Mouse (Mus musculus): ENCODE results near the gene Bloc1s5.

The Bloc1s5 gene

DNA sequence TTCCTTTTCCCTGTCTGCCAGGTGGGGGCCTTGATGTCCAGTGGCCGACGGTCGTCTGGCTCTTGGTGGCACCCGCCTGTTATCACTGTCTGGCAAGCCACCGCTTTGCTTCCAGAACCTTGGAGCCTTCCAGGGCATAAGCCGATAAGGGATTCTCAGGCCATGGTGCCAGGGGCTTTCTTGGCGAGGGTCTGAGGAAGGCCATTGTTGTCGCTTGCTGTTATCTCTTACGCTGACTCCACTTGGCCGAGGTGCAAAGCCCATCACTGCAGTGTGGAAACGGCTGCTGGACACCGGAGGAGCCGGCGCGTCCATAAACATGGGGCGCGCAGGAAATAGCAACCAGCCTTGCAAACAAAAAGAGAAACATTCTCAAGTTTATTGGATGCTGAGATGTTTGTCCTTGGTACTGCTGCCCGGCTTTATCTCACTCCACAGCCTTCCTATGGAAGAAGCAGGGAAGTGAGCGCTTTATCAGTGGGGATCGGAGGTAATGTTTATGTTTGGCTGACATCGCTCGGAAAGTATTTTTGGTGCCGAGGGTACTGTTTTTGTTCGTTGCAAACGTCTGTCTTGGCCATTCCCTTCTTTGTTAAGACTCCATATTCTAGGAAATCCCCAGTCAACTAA lies 54.8 kb downstream of the Bloc1s5 start:
- intact Hi-C loops (cut with DNase I): loop anchor here (5.0 to 10.0 kb wide), 4 partner anchors 48 to 513 kb away; no protein-coding TSS in a partner anchor

DNA sequence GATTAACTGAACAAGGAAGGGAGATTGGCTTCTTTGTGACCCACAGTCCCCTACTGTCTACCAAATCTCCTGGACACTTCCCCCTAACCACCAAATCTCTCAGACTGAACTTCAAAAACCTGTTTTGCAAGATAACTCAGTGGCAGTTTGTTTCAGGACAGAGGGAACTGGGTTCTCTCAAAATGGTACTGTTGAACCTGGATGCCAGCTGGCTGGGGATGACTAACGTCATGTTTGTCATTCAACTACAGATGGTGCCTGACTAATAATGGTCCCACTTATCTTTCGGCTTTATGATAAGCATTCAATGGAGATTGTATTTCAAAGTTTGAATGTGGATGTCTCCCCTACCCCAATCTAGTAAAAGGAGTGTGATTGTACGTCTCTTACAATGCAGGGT lies 60.2 kb downstream of the Bloc1s5 start:
- intact Hi-C loops (cut with DNase I): loop anchor here (5.0 kb wide), 1 partner anchor 42 kb away; no protein-coding TSS in a partner anchor

DNA sequence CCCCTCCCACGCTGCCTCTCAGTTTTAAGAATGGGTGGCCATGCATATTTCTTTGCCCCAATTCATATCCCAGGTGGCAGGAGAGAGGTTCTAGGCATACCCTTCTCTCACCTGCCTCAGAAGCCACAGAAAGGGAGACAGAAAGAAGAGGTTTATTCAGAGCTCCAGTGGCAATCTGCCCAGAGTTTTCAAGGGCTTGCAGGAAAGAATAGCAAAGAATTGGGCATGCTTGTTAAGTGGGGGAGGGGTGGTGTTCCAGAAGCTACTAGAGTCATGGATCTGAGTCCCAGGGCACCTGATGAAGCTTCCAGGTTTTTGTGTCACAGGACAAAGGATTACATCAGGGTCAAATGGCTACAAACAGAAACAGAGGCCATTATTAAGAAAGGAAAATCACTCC lies 61.6 kb downstream of the Bloc1s5 start:
- intact Hi-C loops (cut with DNase I): no loop called here

DNA sequence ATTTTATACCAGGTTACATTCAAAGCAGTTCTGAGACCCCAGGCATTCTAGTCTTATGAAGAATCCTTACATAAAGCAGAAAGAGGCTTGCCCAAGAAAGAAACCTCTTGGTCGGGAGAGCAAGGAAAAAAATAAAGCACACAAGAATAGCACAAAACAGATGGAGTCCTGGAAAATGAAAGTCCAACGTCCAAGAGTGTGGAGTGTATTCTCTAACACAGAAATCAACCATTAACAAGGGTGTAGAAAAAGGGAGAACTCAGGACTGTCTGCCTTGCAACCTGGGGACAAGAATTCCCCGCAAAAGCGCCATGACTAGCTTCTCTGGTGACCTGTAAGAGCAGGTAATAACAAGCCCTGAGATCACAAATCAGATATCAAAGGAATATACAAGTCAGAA lies 69.7 kb downstream of the Bloc1s5 start:
- intact Hi-C loops (cut with DNase I): no loop called here

DNA sequence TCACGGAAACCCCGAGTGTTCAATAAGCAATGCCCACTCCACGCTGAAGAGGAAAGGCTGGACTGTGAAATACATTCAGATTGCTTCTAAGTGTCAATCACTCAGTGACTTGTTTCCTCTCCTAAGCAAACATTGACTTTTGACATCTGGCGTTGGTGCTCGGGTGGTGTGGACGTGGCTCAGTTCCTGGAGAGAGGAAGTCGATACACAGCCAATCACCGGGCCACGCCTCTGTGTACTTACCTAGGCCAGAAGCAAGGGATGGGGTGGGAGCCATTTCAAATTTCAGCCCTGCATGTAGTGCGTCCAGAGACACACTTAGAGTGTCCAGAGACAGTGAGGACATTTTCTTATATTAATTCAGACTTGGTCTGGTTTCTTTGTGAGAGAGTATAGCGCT lies 80.3 kb downstream of the Bloc1s5 start:
- intact Hi-C loops (cut with DNase I): no loop called here

DNA sequence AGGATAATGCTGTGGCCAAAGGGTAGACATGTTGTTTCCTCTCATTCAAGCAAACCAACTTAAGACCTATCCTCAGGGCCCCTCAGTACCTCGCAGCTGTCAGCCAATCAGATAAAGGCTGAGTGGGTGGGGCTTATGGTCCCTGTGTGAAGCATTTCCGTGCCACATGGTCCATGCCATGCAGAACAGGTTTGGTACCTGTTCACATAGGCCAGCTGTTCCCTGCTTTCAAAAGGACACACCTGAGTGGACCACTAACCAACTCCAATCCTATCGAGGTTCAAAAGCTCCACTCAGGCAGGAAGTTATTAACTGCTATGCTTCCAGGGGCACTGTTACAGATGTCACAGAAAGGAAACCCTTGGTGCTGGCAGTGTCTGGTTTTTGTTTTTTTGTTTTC lies 80.7 kb downstream of the Bloc1s5 start:
- intact Hi-C loops (cut with DNase I): no loop called here

DNA sequence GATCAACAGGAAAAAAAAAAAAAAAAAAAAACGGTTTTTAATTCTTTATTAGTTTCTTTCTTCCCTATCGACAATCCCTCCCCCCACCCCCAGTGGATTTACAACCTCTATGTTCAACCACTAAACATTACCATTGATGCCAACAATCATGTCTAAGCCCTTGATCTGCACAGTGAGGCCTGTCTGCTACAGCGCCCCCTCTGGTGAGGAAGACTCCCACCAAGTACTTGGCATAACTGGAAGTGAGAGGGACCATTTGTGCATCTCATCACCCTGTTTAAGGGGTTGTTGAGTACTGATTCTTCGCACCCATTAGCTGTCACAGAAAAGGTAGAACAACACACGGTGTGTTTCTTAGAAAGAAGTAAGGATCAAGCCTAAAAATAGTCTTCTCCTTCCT lies 86.2 kb downstream of the Bloc1s5 start:
- intact Hi-C loops (cut with DNase I): no loop called here

DNA sequence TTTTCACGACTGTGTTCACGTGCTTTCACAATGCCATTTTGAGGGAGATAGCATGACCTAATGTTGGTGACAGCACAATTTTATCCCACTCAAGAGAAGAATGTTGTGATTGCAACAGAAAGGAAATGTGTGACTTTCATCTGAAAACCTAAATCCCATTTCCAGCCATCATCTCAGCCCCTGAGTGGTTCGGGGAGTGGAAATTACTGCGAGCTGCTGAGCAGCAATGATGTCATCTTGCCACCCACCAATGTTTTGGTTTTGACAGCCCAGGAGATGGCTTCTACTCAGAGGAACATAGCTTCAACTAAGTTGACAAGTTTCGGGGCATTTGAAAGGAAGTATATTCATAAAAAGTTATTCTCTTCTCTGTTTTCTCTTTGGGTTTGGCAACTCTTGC lies 87.2 kb downstream of the Bloc1s5 start:
- intact Hi-C loops (cut with DNase I): no loop called here

DNA sequence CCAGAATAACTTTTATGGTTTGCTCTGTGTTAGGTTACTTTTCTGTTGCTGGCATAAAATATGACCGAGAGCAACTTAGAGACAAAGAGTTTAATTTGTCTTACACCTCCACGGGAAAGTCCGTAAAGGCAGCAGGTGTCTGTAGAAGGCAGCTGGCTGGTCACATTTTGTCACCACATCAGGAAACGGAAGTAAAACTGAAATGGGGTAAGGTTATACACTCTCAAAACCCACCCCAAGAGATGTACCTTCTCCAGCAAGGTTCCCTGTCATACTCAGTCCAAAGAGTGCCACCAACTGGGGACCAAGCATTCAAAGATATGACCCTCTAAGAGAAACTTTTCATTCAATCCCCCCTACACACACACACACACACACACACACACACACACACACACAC lies 88.2 kb downstream of the Bloc1s5 start:
- intact Hi-C loops (cut with DNase I): no loop called here

DNA sequence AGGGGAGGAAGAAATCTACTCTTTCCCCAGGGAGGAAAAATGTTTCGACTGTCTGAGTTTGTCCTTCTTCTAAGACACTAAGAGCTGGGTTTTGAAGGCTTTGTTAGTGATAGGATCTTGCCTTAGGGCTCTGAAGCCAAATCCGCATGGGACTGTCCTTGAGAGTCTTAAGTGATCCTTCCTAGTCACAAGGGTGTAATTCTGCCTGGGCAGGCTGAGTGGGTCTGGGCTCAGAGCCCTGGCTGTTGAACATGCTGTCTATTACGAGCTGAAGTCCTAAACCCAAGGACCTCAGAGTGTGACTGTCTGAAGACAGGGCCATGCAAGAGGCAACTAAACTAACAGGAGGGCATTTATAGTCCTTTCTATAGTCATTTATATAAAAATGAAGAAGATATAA lies 89.4 kb downstream of the Bloc1s5 start:
- intact Hi-C loops (cut with DNase I): no loop called here

DNA sequence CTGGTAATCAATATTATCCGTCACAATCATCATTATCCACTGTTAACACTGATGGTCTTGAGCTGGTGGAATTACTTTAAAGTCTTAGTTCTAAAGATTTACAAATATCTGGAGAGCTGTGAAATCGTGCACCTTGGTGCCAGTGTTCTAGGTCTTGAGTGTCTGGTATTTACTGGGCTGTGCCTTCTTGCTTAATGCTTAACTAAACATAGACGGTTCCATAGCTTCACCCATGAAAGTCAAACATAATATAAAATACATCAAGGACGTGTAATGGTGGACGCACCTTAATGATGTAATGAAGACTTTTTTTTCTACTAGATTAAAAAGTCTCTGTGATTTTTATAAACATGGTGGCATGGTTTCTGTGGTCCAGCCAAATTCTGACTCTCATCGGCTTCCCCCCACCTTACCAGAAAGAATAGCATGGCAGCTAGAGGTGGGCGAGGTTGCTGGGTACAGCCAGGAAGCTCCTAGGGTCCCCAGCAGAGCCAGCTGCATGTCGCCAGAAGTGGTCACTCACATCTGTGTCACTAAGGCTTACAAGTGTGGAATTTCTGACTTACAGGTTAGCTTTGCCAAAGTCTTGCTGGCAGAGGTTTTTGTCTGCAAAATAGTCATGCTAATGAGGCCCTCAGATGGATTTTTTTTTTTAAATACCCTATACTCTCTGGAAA lies 90.0 kb downstream of the Bloc1s5 start:
- intact Hi-C loops (cut with DNase I): no loop called here

DNA sequence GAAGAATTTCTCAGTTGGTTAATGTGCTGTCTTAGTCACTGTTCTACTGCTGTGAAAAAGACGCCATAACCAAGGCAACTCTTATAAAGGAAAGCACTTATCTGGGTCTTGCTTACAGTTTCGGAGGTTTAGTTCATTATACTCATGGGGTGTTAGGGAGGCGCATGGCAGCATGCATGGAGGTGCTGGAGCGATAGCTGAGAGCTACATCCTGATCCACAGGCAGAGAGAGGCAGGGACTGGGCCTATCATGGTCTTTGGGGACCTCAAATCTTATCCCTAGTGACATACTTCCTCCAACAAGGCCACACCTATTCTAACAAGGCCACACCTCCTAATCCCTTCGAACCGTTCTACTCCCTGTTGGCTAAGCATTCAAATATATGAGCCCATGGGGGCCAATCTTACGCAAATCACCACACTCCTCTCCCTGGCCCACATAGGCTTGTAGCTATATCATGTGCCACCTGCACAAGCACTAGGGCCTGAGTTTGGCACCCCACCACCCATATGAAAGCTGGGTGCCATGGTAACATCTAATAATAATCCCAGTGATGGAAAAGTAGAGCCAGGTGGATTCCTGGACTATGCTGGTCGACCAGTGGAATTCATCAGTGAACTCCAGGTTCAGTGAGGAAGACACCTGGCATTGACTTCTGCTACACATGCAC lies 91.3 kb downstream of the Bloc1s5 start:
- intact Hi-C loops (cut with DNase I): no loop called here

All from adrenal gland (tissue).